Comparison of ENCODE assay signal across 11 mouse cellular contexts in the genomic region with DNA sequence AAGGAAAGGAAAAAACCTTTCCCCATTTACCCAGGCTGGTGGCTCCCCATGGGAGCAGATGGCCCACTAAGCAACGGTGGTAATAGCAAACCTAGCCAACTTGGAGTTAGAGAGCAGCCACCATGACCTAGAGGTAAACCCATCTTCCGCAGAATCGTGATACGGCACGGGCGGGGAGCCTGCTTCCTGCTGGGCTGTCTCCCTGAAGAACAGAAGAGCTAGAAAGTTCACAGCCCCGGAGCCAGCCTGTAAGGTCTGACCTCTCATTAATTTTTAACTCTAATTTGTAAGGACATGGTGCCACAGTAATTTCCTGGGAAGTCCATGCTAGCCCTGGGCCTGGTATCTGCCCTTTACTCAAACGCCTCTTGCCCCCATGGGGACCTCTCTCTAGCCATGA. TPM values are rescaled to one million over a fixed set of nuclear protein-coding genes. Genes with fewer than 3 reads are reported as not detected.
A peak's percentile ranks its signal among the peaks of the same experiment; 100 is the strongest.
DNase-seq lines count a peak whose midpoint lies in the region; ATAC-seq and TF ChIP-seq lines count a peak whose summit lies in the region.
"Had no signal": no experiment of that assay in that cellular context is flagged by ENCODE, and none has a peak within 500 bp of the region (broad histone marks: within the 10 kb centered on the region; RNA-seq: fewer than 3 reads in every experiment).

No protein-coding gene starts in this region.

- no peaks in the 10 kb centered on the region for H3K27me3 ChIP-seq in stomach, embryonic 15.5 days (replicated peaks)
- no peaks in the 10 kb centered on the region for H3K27me3 ChIP-seq in stomach, postnatal 0 days (ENCODE audit: control insufficient read depth, insufficient read depth, low read length)

- no peak for DNase-seq in stomach, postnatal 0 days (ENCODE audit: low spot score)
- DNase-seq in kidney, adult 8-10 months, result peak; percentile 59 to 67
- DNase-seq in kidney, postnatal 4 days, result peak; percentile 35 to 57
- no peak for DNase-seq in ovary, postnatal 10 days (ENCODE audit: low spot score)
- DNase-seq in lung, adult 18-20 months, result no peak

- TF ChIP-seq CTCF in stomach, postnatal 0 days (IDR thresholded peaks at IDR 0.05; ENCODE audit: low read depth), result no peak

- no peak overlapping the region for H3K9ac ChIP-seq in stomach, embryonic 15.5 days
- no peak overlapping the region for H3K9ac ChIP-seq in stomach, postnatal 0 days (ENCODE audit: low read length)
- H3K9ac ChIP-seq: forebrain, embryonic 12.5 days; hindbrain, embryonic 13.5 days had no signal

- peaks cover 3% of the 10 kb centered on the region; the same call in 1 of the 2 replicates for H3K4me1 ChIP-seq in stomach, embryonic 15.5 days
- H3K4me1 ChIP-seq in stomach, postnatal 0 days (replicated peaks; ENCODE audit: control insufficient read depth, insufficient read depth), result no peaks in the 10 kb centered on the region

- no peaks in the 10 kb centered on the region for H3K36me3 ChIP-seq in stomach, embryonic 15.5 days
- H3K36me3 ChIP-seq in stomach, postnatal 0 days (ENCODE audit: control insufficient read depth, insufficient read depth, low read length), result no peaks in the 10 kb centered on the region
- H3K36me3 ChIP-seq: forebrain, embryonic 12.5 days; hindbrain, embryonic 13.5 days had no signal

- TF ChIP-seq EP300 in stomach, postnatal 0 days (optimal IDR thresholded peaks at IDR 0.05), result no peak

- H3K27ac ChIP-seq in stomach, embryonic 15.5 days, result no peak overlapping the region
- H3K27ac ChIP-seq in stomach, postnatal 0 days (replicated peaks), result no peak overlapping the region
- H3K27ac ChIP-seq: forebrain, embryonic 12.5 days; hindbrain, embryonic 13.5 days; layer of hippocampus, adult 2 months; macrophage had no signal

- H3K9me3 ChIP-seq in stomach, embryonic 15.5 days, result no peaks in the 10 kb centered on the region
- H3K9me3 ChIP-seq in stomach, postnatal 0 days (ENCODE audit: control insufficient read depth, low read length), result no peaks in the 10 kb centered on the region
- H3K9me3 ChIP-seq: forebrain, embryonic 12.5 days; hindbrain, embryonic 13.5 days had no signal

- H3K4me2 ChIP-seq in stomach, embryonic 15.5 days, result 0 out of 2 replicates have a peak overlapping the region, but pooled peaks have one; percentile 13
- H3K4me2 ChIP-seq in stomach, postnatal 0 days (replicated peaks; ENCODE audit: low read depth), result no peak overlapping the region

- H3K4me3 ChIP-seq in stomach, embryonic 15.5 days (replicated peaks), result no peak overlapping the region
- H3K4me3 ChIP-seq in stomach, postnatal 0 days (ENCODE audit: low read depth, low read length), result no peak overlapping the region

- no peak for ATAC-seq in stomach, embryonic 15.5 days (ENCODE audit: insufficient read depth, low FRiP score, low read depth)
- ATAC-seq in stomach, postnatal 0 days (ENCODE audit: low FRiP score, low TSS enrichment), result no peak
- ATAC-seq in granulocyte monocyte progenitor cell, adult 5-6 weeks (replicated peaks; ENCODE audit: poor library complexity, severe bottlenecking), result no peak

- 45% methylated on average over 8 of the region's 8 CpGs for WGBS in stomach, embryonic 15.5 days
- 53% methylated on average over 8 of the region's 8 CpGs for whole genome bisulfite sequencing in stomach, postnatal 0 days

RNA-seq across cellular contexts. Expression of gene Rack1, which starts 9.2 kb away (rescaled TPM):
- polyA plus RNA-seq in stomach, embryonic 15.5 days (2015; fragmentation: Nextera tagmentation; extraction: Ambion mirVana), result 732 and 736 TPM in 2 replicates
- 524 and 529 TPM in 2 replicates for polyA plus RNA-seq in stomach, postnatal 0 days (2015; fragmentation: Nextera tagmentation; extraction: Ambion mirVana)
- total RNA-seq in granulocyte monocyte progenitor cell, adult 5-6 weeks (2014; fragmentation: Nextera tagmentation), result 2,229 and 2,435 TPM in 2 replicates
- 1,577 and 1,773 TPM in 2 replicates for total RNA-seq in granulocyte monocyte progenitor cell, adult 5-6 weeks (2017)

RNA-seq across cellular contexts. Expression of gene Trim41, which starts 26.2 kb away (rescaled TPM):
- 5.0 and 6.7 TPM in 2 replicates for polyA plus RNA-seq in stomach, embryonic 15.5 days (2015; fragmentation: Nextera tagmentation; extraction: Ambion mirVana)
- polyA plus RNA-seq in stomach, postnatal 0 days (2015; fragmentation: Nextera tagmentation; extraction: Ambion mirVana), result 3.6 and 4.0 TPM in 2 replicates
- 17.1 and 24.2 TPM in 2 replicates for total RNA-seq in granulocyte monocyte progenitor cell, adult 5-6 weeks (2014; fragmentation: Nextera tagmentation)
- total RNA-seq in granulocyte monocyte progenitor cell, adult 5-6 weeks (2017), result 39.4 and 50.8 TPM in 2 replicates

RNA-seq across cellular contexts. Expression of gene Trim7, which starts 35.0 kb away (rescaled TPM):
- polyA plus RNA-seq in stomach, embryonic 15.5 days (2015; fragmentation: Nextera tagmentation; extraction: Ambion mirVana), result 2.3 and 2.5 TPM in 2 replicates
- polyA plus RNA-seq in stomach, postnatal 0 days (2015; fragmentation: Nextera tagmentation; extraction: Ambion mirVana), result 3.0 and 3.4 TPM in 2 replicates
- total RNA-seq in granulocyte monocyte progenitor cell, adult 5-6 weeks (2014; fragmentation: Nextera tagmentation), result not detected in 2 replicates
- total RNA-seq in granulocyte monocyte progenitor cell, adult 5-6 weeks (2017), result 0.30 and 0.41 TPM in 2 replicates

RNA-seq across cellular contexts. Expression of gene Gm12184, which starts 35.5 kb away (rescaled TPM):
- 10.3 and 16.4 TPM in 2 replicates for polyA plus RNA-seq in stomach, embryonic 15.5 days (2015; fragmentation: Nextera tagmentation; extraction: Ambion mirVana)
- 5.0 and 7.3 TPM in 2 replicates for polyA plus RNA-seq in stomach, postnatal 0 days (2015; fragmentation: Nextera tagmentation; extraction: Ambion mirVana)
- total RNA-seq in granulocyte monocyte progenitor cell, adult 5-6 weeks (2014; fragmentation: Nextera tagmentation), result 2.9 and 10.5 TPM in 2 replicates
- total RNA-seq in granulocyte monocyte progenitor cell, adult 5-6 weeks (2017), result 14.2 and 35.9 TPM in 2 replicates

Comparison
In these comparisons a context has a peak if more than half of its experiments do, and no peak if none do; other contexts are left out.
1. DNase-seq: peak in kidney, adult 8-10 months (2 of 2) and kidney, postnatal 4 days (2 of 2); none in stomach, postnatal 0 days (single experiment), ovary, postnatal 10 days (single experiment) and lung, adult 18-20 months (0 of 2).